Mouse (Mus musculus): ENCODE results near the gene Ryk.

DNA sequence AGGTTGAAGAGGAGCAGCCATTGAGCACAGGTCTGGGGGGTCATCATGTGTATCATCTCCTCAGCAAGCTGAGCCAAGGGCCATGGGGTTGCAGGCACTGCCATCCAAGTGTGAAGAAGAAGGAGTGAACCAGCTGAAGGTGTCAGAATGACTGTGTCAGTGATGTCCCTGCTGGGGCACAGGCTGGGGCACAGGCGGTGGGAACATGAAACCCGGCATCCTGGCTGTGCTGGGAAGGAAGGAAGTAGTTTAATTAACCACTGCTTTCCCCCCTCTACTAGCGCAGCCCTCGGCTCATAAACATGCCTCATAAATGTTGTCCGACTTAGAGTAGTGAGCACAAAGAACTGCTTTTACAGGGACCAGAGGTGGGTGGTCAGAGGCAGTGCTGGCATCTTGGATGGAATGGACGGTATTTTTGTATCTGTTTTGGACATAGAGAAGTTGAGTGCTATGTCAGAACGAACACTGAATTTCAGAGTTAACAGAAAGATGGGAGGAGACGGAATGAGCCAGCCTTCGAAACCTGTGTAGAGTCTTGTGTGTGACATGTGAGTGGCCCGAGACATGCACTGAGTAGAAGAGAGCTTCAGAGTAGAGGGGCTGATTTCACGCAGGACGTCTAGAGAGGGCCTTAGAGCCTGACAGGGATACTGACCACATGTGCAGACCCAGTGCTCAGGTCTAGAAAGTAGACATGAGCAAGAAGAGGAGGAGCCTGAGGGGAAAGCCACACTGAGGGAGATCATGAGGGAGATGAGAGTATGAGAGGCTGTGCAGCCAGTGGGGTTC lies 31.4 kb downstream of the Ryk start:
- TF ChIP-seq CTCF (IDR thresholded peaks at IDR 0.05; ENCODE audit: low read depth) = no peak
- no peak for TF ChIP-seq EP300 (IDR thresholded peaks at IDR 0.05; ENCODE audit: low read depth)
